Mouse (Mus musculus): ENCODE measurements around the gene Lurap1l. TPM values are rescaled to one million over a fixed set of nuclear protein-coding genes. Genes with fewer than 3 reads are reported as not detected.

Gene Lurap1l
- total RNA-seq, 2 experiments from 2014 or later: 8.1 to 8.4 TPM

- no peak for DNase-seq (ENCODE audit: low spot score in 2 of 2)
Observed at GRCm38 (mm10) chr4:80990819-80991218, 80.4 kb downstream of the Lurap1l start.

DNA sequence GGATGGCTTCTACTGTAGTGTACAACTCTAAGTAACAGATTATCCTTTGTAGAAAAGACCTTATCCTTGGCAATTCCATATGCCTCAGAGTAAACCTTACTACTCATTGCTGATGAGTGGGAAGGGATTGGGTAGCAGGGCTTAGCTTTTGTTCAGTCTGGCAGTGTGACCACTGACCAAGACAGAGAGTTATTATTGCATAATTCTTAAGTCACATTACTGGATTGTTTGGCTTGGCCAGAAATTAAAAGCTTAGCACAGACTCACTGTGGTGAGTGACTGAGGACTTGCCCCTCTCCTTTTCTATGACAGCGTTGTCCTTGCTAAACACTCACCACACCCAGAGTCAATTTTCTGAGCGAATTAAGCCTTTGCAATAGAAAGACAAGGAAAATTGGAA lies 93.1 kb downstream of the Lurap1l start:
- DNase-seq (ENCODE audit: low spot score in 2 of 2): no peak

Small RNA genes within 50 kb of the gene (microRNA-seq; reads per million reads assigned to microRNA genes)
- gene Gm27452: not detected

Other genes starting within 250 kb of the Lurap1l start
- 1 to 10 TPM in 1 of 2 experiments, under 1 TPM in 1; 0.91 to 1.5 TPM for gene Tyrp1, start 76.5 kb upstream of the Lurap1l start, total RNA-seq (2021)